8 mouse cellular contexts compared by ENCODE assay signal in genomic region chr10:80357994-80358639, GRCm38 (mm10). TPM values are rescaled to one million over a fixed set of nuclear protein-coding genes. Genes with fewer than 3 reads are reported as not detected.
DNase-seq lines count a peak whose midpoint lies in the region; ATAC-seq and TF ChIP-seq lines count a peak whose summit lies in the region.

No protein-coding gene starts in this region.

- peaks cover 6% of the 10 kb centered on the region; the same call in 1 of the 2 replicates for H3K4me1 ChIP-seq in hindbrain, embryonic 11.5 days (replicated peaks; ENCODE audit: control insufficient read depth, insufficient read depth, low read length)
- H3K4me1 ChIP-seq in limb, embryonic 15.5 days, result peaks cover 27% of the 10 kb centered on the region
- H3K4me1 ChIP-seq in midbrain, postnatal 0 days (ENCODE audit: insufficient read depth, low read length), result peaks cover 8% of the 10 kb centered on the region; the same call in 1 of the 2 replicates

- ATAC-seq in cerebellum, adult (ENCODE audit: insufficient number of reproducible peaks, low FRiP score, low TSS enrichment), result no peak
- ATAC-seq in hindbrain, embryonic 11.5 days (ENCODE audit: low FRiP score), result peak; percentile 61
- 0 out of 2 replicates have a peak, but pooled peaks have one; percentile 25 for ATAC-seq in limb, embryonic 15.5 days (ENCODE audit: insufficient number of reproducible peaks, low FRiP score, low TSS enrichment, low read depth)
- peak; percentile 71 for ATAC-seq in midbrain, postnatal 0 days (ENCODE audit: low FRiP score)

- no peaks in the 10 kb centered on the region for H3K36me3 ChIP-seq in hindbrain, embryonic 11.5 days (ENCODE audit: control insufficient read depth, insufficient read depth, low read length)
- H3K36me3 ChIP-seq in limb, embryonic 15.5 days, result no peaks in the 10 kb centered on the region
- H3K36me3 ChIP-seq in midbrain, postnatal 0 days (ENCODE audit: insufficient read depth, low read length), result no peaks in the 10 kb centered on the region

- H3K27ac ChIP-seq in hindbrain, embryonic 11.5 days (ENCODE audit: low read depth, low read length), result no peak overlapping the region
- no peak overlapping the region for H3K27ac ChIP-seq in limb, embryonic 15.5 days
- H3K27ac ChIP-seq in midbrain, postnatal 0 days (ENCODE audit: low read depth, low read length), result no peak overlapping the region

- H3K4me2 ChIP-seq in hindbrain, embryonic 11.5 days (replicated peaks; ENCODE audit: low read depth, low read length), result no peak overlapping the region
- peak overlapping the region; percentile 42 for H3K4me2 ChIP-seq in limb, embryonic 15.5 days
- H3K4me2 ChIP-seq in midbrain, postnatal 0 days (ENCODE audit: low read depth, low read length, poor library complexity, severe bottlenecking), result peak overlapping the region; percentile 82

- 8% methylated on average over 30 of the region's 31 CpGs for WGBS in hindbrain, embryonic 11.5 days
- 7% methylated on average over 28 of the region's 31 CpGs for WGBS in limb, embryonic 15.5 days
- 7% methylated on average over 30 of the region's 31 CpGs for WGBS in midbrain, postnatal 0 days

- TF ChIP-seq CTCF in midbrain, postnatal 0 days (IDR thresholded peaks at IDR 0.05), result peak; percentile 57

- no peak overlapping the region for H3K4me3 ChIP-seq in hindbrain, embryonic 11.5 days (ENCODE audit: low read depth, low read length)
- peak overlapping the region; percentile 24 for H3K4me3 ChIP-seq in limb, embryonic 15.5 days
- H3K4me3 ChIP-seq in midbrain, postnatal 0 days (ENCODE audit: low read depth, low read length), result peak overlapping the region; percentile 50

- no peak overlapping the region for H3K9ac ChIP-seq in hindbrain, embryonic 11.5 days (ENCODE audit: low read depth, low read length)
- 0 out of 2 replicates have a peak overlapping the region, but pooled peaks have one; percentile 1 for H3K9ac ChIP-seq in limb, embryonic 15.5 days
- peak overlapping the region; percentile 19 for H3K9ac ChIP-seq in midbrain, postnatal 0 days (replicated peaks; ENCODE audit: low read length, poor library complexity, severe bottlenecking)

- DNase-seq in cerebellum, adult 11 months, result peak; percentile 78
- DNase-seq in cerebellum, adult 9-11 months, result peak; percentile 86
- DNase-seq in hindbrain, embryonic 11.5 days (ENCODE audit: low spot score), result no peak
- DNase-seq in midbrain, postnatal 0 days (ENCODE audit: low spot score), result peak; percentile 61
- DNase-seq in left cerebral cortex, adult 11 months (ENCODE audit: low spot score), result no peak
- DNase-seq in spleen, adult 12 weeks (ENCODE audit: low spot score), result no peak

- no peaks in the 10 kb centered on the region for H3K9me3 ChIP-seq in hindbrain, embryonic 11.5 days (ENCODE audit: control insufficient read depth, low read length)
- H3K9me3 ChIP-seq in limb, embryonic 15.5 days, result no peaks in the 10 kb centered on the region
- no peaks in the 10 kb centered on the region for H3K9me3 ChIP-seq in midbrain, postnatal 0 days (ENCODE audit: low read length)

- H3K27me3 ChIP-seq in hindbrain, embryonic 11.5 days (ENCODE audit: control insufficient read depth, insufficient read depth, low read length), result peaks cover 67% of the 10 kb centered on the region
- H3K27me3 ChIP-seq in limb, embryonic 15.5 days, result peaks cover 73% of the 10 kb centered on the region
- H3K27me3 ChIP-seq in midbrain, postnatal 0 days (ENCODE audit: insufficient read depth, low read length), result peaks cover 37% of the 10 kb centered on the region

RNA-seq across cellular contexts. Expression of gene Plk5, which starts 1.9 kb away (rescaled TPM):
- polyA plus RNA-seq in hindbrain, embryonic 11.5 days (2014; fragmentation: Nextera tagmentation; extraction: Ambion mirVana), result 0.11 and 0.14 TPM in 2 replicates
- polyA plus RNA-seq in limb, embryonic 15.5 days (2015; fragmentation: Nextera tagmentation; extraction: Ambion mirVana), result 0.91 and 0.99 TPM in 2 replicates
- 17.5 and 23.1 TPM in 2 replicates for total RNA-seq in midbrain, postnatal 0 days (2014; rRNA removed)
- polyA plus RNA-seq in midbrain, postnatal 0 days (2015; fragmentation: Nextera tagmentation; extraction: Ambion mirVana), result 12.5 and 12.8 TPM in 2 replicates

RNA-seq across cellular contexts. Expression of gene Adamtsl5, which starts 9.9 kb away (rescaled TPM):
- polyA plus RNA-seq in hindbrain, embryonic 11.5 days (2014; fragmentation: Nextera tagmentation; extraction: Ambion mirVana), result 0.54 and 0.70 TPM in 2 replicates
- polyA plus RNA-seq in limb, embryonic 15.5 days (2015; fragmentation: Nextera tagmentation; extraction: Ambion mirVana), result 11.9 and 13.8 TPM in 2 replicates
- total RNA-seq in midbrain, postnatal 0 days (2014; rRNA removed), result 0.71 and 0.77 TPM in 2 replicates
- 0.62 and 0.71 TPM in 2 replicates for polyA plus RNA-seq in midbrain, postnatal 0 days (2015; fragmentation: Nextera tagmentation; extraction: Ambion mirVana)

RNA-seq across cellular contexts. Expression of gene Reep6, which starts 28.4 kb away (rescaled TPM):
- polyA plus RNA-seq in hindbrain, embryonic 11.5 days (2014; fragmentation: Nextera tagmentation; extraction: Ambion mirVana), result 3.7 and 3.8 TPM in 2 replicates
- 13.8 and 16.1 TPM in 2 replicates for polyA plus RNA-seq in limb, embryonic 15.5 days (2015; fragmentation: Nextera tagmentation; extraction: Ambion mirVana)
- total RNA-seq in midbrain, postnatal 0 days (2014; rRNA removed), result 3.8 and 5.3 TPM in 2 replicates
- polyA plus RNA-seq in midbrain, postnatal 0 days (2015; fragmentation: Nextera tagmentation; extraction: Ambion mirVana), result 7.0 and 7.8 TPM in 2 replicates

RNA-seq across cellular contexts. Expression of gene Pcsk4, which starts 28.8 kb away (rescaled TPM):
- polyA plus RNA-seq in hindbrain, embryonic 11.5 days (2014; fragmentation: Nextera tagmentation; extraction: Ambion mirVana), result 1.1 and 1.8 TPM in 2 replicates
- polyA plus RNA-seq in limb, embryonic 15.5 days (2015; fragmentation: Nextera tagmentation; extraction: Ambion mirVana), result 4.3 and 5.0 TPM in 2 replicates
- 5.2 and 7.5 TPM in 2 replicates for total RNA-seq in midbrain, postnatal 0 days (2014; rRNA removed)
- polyA plus RNA-seq in midbrain, postnatal 0 days (2015; fragmentation: Nextera tagmentation; extraction: Ambion mirVana), result 12.6 and 14.6 TPM in 2 replicates

RNA-seq across cellular contexts. Expression of gene Mex3d, which starts 29.3 kb away (rescaled TPM):
- 13.4 and 14.7 TPM in 2 replicates for polyA plus RNA-seq in hindbrain, embryonic 11.5 days (2014; fragmentation: Nextera tagmentation; extraction: Ambion mirVana)
- polyA plus RNA-seq in limb, embryonic 15.5 days (2015; fragmentation: Nextera tagmentation; extraction: Ambion mirVana), result 6.1 and 6.8 TPM in 2 replicates
- total RNA-seq in midbrain, postnatal 0 days (2014; rRNA removed), result 118 and 147 TPM in 2 replicates
- polyA plus RNA-seq in midbrain, postnatal 0 days (2015; fragmentation: Nextera tagmentation; extraction: Ambion mirVana), result 12.5 and 13.9 TPM in 2 replicates

Comparison
In these comparisons a context has a peak if more than half of its experiments do, and no peak if none do; other contexts are left out.
1. DNase-seq: peak in cerebellum, adult 11 months (single experiment), cerebellum, adult 9-11 months (single experiment) and midbrain, postnatal 0 days (single experiment); none in hindbrain, embryonic 11.5 days (single experiment), left cerebral cortex, adult 11 months (single experiment) and spleen, adult 12 weeks (single experiment).